Mouse (Mus musculus) skeletal muscle tissue, adult 2 months (tissue): ENCODE results near the gene Ptf1a.
A peak's percentile ranks its signal among the peaks of the same experiment; 100 is the strongest.

Experiments used
- DNase-seq: peaks from one replicate; pipeline ENCODE4 v3.0.0-alpha.2; 2012; ENCODE audit warnings: low read depth, low spot score

Ptf1a gene

GRCm38 (mm10) chr2:19444931-19445831 is at the start of gene Ptf1a:
Ptf1a (plus strand) TSS chr2:19445663.
- DNase-seq = no peak

GRCm38 (mm10) chr2:19405409-19405808 is 40.1 kb upstream of the Ptf1a start:
- DNase-seq = no peak

- DNase-seq = no peak
These were observed 38.9 kb upstream of the Ptf1a start for GRCm38 (mm10) chr2:19406531-19406930.

GRCm38 (mm10) chr2:19414222-19414965 is 31.1 kb upstream of the Ptf1a start:
- DNase-seq = no peak

GRCm38 (mm10) chr2:19415063-19415521 is 30.4 kb upstream of the Ptf1a start:
- DNase-seq = peak; percentile 63

GRCm38 (mm10) chr2:19416066-19416465 is 29.4 kb upstream of the Ptf1a start:
- DNase-seq = no peak

- no peak for DNase-seq
These were observed 25.6 kb upstream of the Ptf1a start for GRCm38 (mm10) chr2:19419686-19420345.

- no peak for DNase-seq
These were observed 23.2 kb upstream of the Ptf1a start for GRCm38 (mm10) chr2:19422226-19422625.

- DNase-seq = no peak
These were observed 22.4 kb upstream of the Ptf1a start for GRCm38 (mm10) chr2:19423086-19423485.

GRCm38 (mm10) chr2:19429031-19429430 is 16.4 kb upstream of the Ptf1a start:
- no peak for DNase-seq

- no peak for DNase-seq
These were observed 15.5 kb upstream of the Ptf1a start for GRCm38 (mm10) chr2:19429691-19430690.

GRCm38 (mm10) chr2:19430746-19431145 is 14.7 kb upstream of the Ptf1a start:
- DNase-seq = no peak

- DNase-seq = no peak
These were observed 14.3 kb upstream of the Ptf1a start for GRCm38 (mm10) chr2:19431186-19431585.

- DNase-seq = no peak
These were observed 13.7 kb upstream of the Ptf1a start for GRCm38 (mm10) chr2:19431614-19432323.

- DNase-seq = no peak
These were observed 1.1 kb upstream of the Ptf1a start for GRCm38 (mm10) chr2:19444346-19444745.

GRCm38 (mm10) chr2:19445871-19446501 is 523 bp downstream of the Ptf1a start:
- no peak for DNase-seq

- DNase-seq = no peak
These were observed 1.3 kb downstream of the Ptf1a start for GRCm38 (mm10) chr2:19446746-19447145.

- no peak for DNase-seq
These were observed 2.7 kb downstream of the Ptf1a start for GRCm38 (mm10) chr2:19448042-19448700.

- no peak for DNase-seq
These were observed 3.8 kb downstream of the Ptf1a start for GRCm38 (mm10) chr2:19449308-19449707.
